Mouse (Mus musculus): Measurements from ENCODE around the gene Lrrfip1. TPM values are rescaled to one million over a fixed set of nuclear protein-coding genes. Genes with fewer than 3 reads are reported as not detected.
A peak's percentile ranks its signal among the peaks of the same experiment; 100 is the strongest.

Lrrfip1 gene
- polyA plus RNA-seq, 1 experiment from 2014 or later: 16.7 TPM

DNA sequence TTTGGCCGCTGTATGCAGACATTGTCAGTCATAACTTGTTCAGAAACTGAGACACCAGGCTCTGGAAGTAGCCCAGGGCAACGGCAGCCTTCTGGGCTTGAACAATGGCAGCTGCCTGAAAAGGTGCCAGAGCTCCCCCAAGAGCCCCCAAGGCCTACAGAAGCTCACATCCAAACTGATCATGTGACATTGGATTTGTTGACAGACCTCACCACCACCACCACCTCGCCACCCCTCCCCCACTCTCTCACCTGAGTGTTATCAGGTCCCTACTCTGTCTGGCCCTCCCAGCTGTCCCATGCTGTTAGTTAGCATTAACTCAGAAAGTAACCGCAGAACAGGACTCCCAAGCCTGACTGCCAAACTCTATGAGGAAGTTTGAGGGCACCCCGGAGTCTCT is 44.7 kb downstream of the Lrrfip1 start:
- Histone ChIP-seq H3K4me3 (replicated peaks) (no peak overlapping the region), H3K27ac (replicated peaks) (no peak overlapping the region; the same call in 1 of the 2 replicates), H3K9me3 (replicated peaks) (no peaks in the 10 kb centered on the region), H3K27me3 (no peaks in the 10 kb centered on the region), H3K9ac (no peak overlapping the region), H3K4me1 (replicated peaks) (peaks cover 25% of the 10 kb centered on the region), H3K36me3 (replicated peaks) (no peaks in the 10 kb centered on the region), H3K4me2 (no peak overlapping the region)
- peak; percentile 41; the same call in 1 of the 2 replicates for ATAC-seq (ENCODE audit: insufficient read depth)
- 45% methylated on average over 5 of the region's 5 CpGs for WGBS (ENCODE audit: insufficient replicate concordance)

DNA sequence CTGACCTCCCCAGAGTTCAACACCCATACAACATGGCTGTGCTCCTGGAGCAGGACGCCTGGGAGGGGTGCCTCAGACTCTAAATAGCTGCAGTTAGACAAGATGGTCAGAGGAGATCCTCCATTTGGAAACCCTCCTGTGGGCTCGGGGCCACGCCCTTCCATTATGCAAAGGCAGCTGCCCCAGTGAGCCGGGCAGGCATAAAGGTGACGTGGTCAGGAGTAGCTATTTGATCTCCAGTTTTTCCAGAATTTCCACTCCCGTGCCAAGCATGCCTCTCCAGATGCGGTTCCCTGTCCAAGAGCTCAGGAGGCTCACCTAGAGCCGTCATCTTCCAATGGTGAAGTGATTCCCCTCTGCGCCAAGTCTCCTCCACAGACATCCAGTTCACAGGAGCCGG is 45.6 kb downstream of the Lrrfip1 start:
- no peak for ATAC-seq (ENCODE audit: insufficient read depth)
- Histone ChIP-seq H3K4me3 (replicated peaks) (no peak overlapping the region), H3K4me2 (no peak overlapping the region), H3K4me1 (replicated peaks) (peaks cover 25% of the 10 kb centered on the region), H3K36me3 (replicated peaks) (no peaks in the 10 kb centered on the region), H3K9me3 (replicated peaks) (no peaks in the 10 kb centered on the region), H3K27ac (replicated peaks) (no peak overlapping the region), H3K27me3 (no peaks in the 10 kb centered on the region), H3K9ac (no peak overlapping the region)
- WGBS (ENCODE audit: insufficient replicate concordance): 71% methylated on average over 10 of the region's 10 CpGs

- Histone ChIP-seq H3K4me1 (replicated peaks) (peaks cover 25% of the 10 kb centered on the region), H3K4me2 (no peak overlapping the region), H3K27ac (replicated peaks) (no peak overlapping the region), H3K9me3 (replicated peaks) (no peaks in the 10 kb centered on the region), H3K9ac (no peak overlapping the region), H3K36me3 (replicated peaks) (no peaks in the 10 kb centered on the region), H3K27me3 (no peaks in the 10 kb centered on the region), H3K4me3 (replicated peaks) (no peak overlapping the region)
- ATAC-seq (ENCODE audit: insufficient read depth): no peak
- WGBS (ENCODE audit: insufficient replicate concordance): 48% methylated on average over 3 of the region's 3 CpGs
Observed at GRCm38 (mm10) chr1:91044648-91045047, 46.1 kb downstream of the Lrrfip1 start.

GRCm38 (mm10) chr1:91046237-91046636 is 47.7 kb downstream of the Lrrfip1 start:
- Histone ChIP-seq H3K4me1 (replicated peaks) (peaks cover 28% of the 10 kb centered on the region), H3K4me3 (replicated peaks) (no peak overlapping the region), H3K27ac (replicated peaks) (no peak overlapping the region)

DNA sequence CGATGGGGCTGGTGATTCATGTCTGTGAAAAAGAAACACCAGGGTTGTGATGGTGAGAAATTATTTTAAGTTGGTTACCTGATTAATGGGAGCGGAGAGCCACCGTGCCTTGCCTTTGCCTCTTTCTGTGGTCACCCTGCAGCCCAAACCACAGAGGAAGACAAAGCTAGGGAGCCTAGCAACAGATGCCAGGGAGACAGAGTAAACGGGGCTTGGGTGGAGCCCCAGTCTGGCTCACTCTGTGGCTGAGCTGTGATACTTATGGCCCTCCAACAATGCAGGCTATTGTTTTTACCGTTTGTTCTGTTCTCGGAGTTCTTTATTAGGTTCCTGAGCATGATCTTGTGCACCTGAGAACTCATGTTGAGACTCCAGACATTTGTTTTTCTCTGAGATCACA is 50.8 kb downstream of the Lrrfip1 start:
- H3K27me3 ChIP-seq: peaks cover 31% of the 10 kb centered on the region
- no peaks in the 10 kb centered on the region for H3K9me3 ChIP-seq (replicated peaks)
- H3K4me3 ChIP-seq (replicated peaks): no peak overlapping the region
- no peak overlapping the region for H3K4me2 ChIP-seq
- 35% methylated on average over 6 of the region's 6 CpGs for WGBS (ENCODE audit: insufficient replicate concordance)
- H3K9ac ChIP-seq: no peak overlapping the region
- H3K36me3 ChIP-seq (replicated peaks): no peaks in the 10 kb centered on the region
- no peak for ATAC-seq (ENCODE audit: insufficient read depth)
- peaks cover 29% of the 10 kb centered on the region for H3K4me1 ChIP-seq (replicated peaks)
- no peak overlapping the region for H3K27ac ChIP-seq (replicated peaks)

More at GRCm38 (mm10) chr1:91046237-91046636, 47.7 kb downstream of the Lrrfip1 start:
- Histone ChIP-seq H3K9me3 (replicated peaks) (no peaks in the 10 kb centered on the region), H3K9ac (no peak overlapping the region), H3K27me3 (peaks cover under 1% of the 10 kb centered on the region; the same call in 1 of the 2 replicates), H3K4me2 (no peak overlapping the region), H3K36me3 (replicated peaks) (no peaks in the 10 kb centered on the region)
- no peak for ATAC-seq (ENCODE audit: insufficient read depth)
- WGBS (ENCODE audit: insufficient replicate concordance): 52% methylated on average over 5 of the region's 5 CpGs

- peaks cover 39% of the 10 kb centered on the region for H3K27me3 ChIP-seq
- no peak overlapping the region for H3K9ac ChIP-seq
- 46% methylated on average over 8 of the region's 8 CpGs for WGBS (ENCODE audit: insufficient replicate concordance)
- H3K27ac ChIP-seq (replicated peaks): no peak overlapping the region
- H3K4me1 ChIP-seq (replicated peaks): peaks cover 40% of the 10 kb centered on the region
- no peaks in the 10 kb centered on the region for H3K9me3 ChIP-seq (replicated peaks)
- H3K4me3 ChIP-seq (replicated peaks): no peak overlapping the region
- H3K36me3 ChIP-seq (replicated peaks): no peaks in the 10 kb centered on the region
- peak overlapping the region; percentile 78; the same call in 1 of the 2 replicates for H3K4me2 ChIP-seq
- ATAC-seq (ENCODE audit: insufficient read depth): no peak
Observed at GRCm38 (mm10) chr1:91051461-91052094, 53.0 kb downstream of the Lrrfip1 start.

GRCm38 (mm10) chr1:91052747-91053181 is 54.2 kb downstream of the Lrrfip1 start:
- peaks cover 51% of the 10 kb centered on the region for H3K4me1 ChIP-seq (replicated peaks)
- peaks cover 39% of the 10 kb centered on the region for H3K27me3 ChIP-seq
- ATAC-seq (ENCODE audit: insufficient read depth): peak; percentile 86
- no peaks in the 10 kb centered on the region for H3K9me3 ChIP-seq (replicated peaks)
- H3K9ac ChIP-seq: no peak overlapping the region; the same call in 1 of the 2 replicates
- no peaks in the 10 kb centered on the region for H3K36me3 ChIP-seq (replicated peaks)
- peak overlapping the region; percentile 58 for H3K4me3 ChIP-seq (replicated peaks)
- peak overlapping the region; percentile 38; the same call in 1 of the 2 replicates for H3K27ac ChIP-seq (replicated peaks)
- under 1% methylated on average over 28 of the region's 28 CpGs for WGBS (ENCODE audit: insufficient replicate concordance)
- peak overlapping the region; percentile 78 for H3K4me2 ChIP-seq

GRCm38 (mm10) chr1:91053218-91054073 is 54.9 kb downstream of the Lrrfip1 start:
- peak overlapping the region; percentile 67 for H3K27ac ChIP-seq (replicated peaks)
- ATAC-seq (ENCODE audit: insufficient read depth): peak; percentile 79
- peak overlapping the region; percentile 51 for H3K9ac ChIP-seq
- H3K4me2 ChIP-seq: peak overlapping the region; percentile 78
- H3K9me3 ChIP-seq (replicated peaks): no peaks in the 10 kb centered on the region
- peaks cover 39% of the 10 kb centered on the region for H3K27me3 ChIP-seq
- peaks cover 58% of the 10 kb centered on the region for H3K4me1 ChIP-seq (replicated peaks)
- no peaks in the 10 kb centered on the region for H3K36me3 ChIP-seq (replicated peaks)
- peak overlapping the region; percentile 58 for H3K4me3 ChIP-seq (replicated peaks)
- under 1% methylated on average over 37 of the region's 41 CpGs for WGBS (ENCODE audit: insufficient replicate concordance)

DNA sequence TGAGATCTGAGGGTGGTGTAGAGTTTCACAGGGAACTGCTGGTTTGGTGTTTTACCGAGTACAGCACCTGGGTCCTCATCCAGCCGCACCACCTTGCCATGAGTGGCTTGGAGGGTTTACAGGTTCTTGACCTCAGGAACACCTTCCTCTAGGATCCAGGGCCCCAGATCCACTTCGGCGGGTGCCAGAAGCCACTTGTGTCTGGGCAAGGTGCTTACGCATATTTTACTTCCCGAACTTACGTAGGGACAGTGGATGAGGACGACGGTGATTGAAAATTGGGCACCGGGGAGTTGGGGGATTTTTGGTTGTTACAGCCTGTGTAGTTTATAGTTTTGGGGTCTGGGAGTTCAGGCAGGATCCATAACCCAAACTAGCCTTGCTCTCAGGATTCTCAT is 55.5 kb downstream of the Lrrfip1 start:
- Histone ChIP-seq H3K27me3 (peaks cover 39% of the 10 kb centered on the region), H3K9me3 (replicated peaks) (no peaks in the 10 kb centered on the region), H3K4me1 (replicated peaks) (peaks cover 61% of the 10 kb centered on the region), H3K9ac (peak overlapping the region; percentile 51), H3K4me2 (peak overlapping the region; percentile 78), H3K4me3 (replicated peaks) (peak overlapping the region; percentile 58), H3K27ac (replicated peaks) (peak overlapping the region; percentile 67), H3K36me3 (replicated peaks) (no peaks in the 10 kb centered on the region)
- ATAC-seq (ENCODE audit: insufficient read depth): no peak
- 6% methylated on average over 10 of the region's 10 CpGs for WGBS (ENCODE audit: insufficient replicate concordance)

- 30% methylated on average over 3 of the region's 3 CpGs for WGBS (ENCODE audit: insufficient replicate concordance)
- no peak for ATAC-seq (ENCODE audit: insufficient read depth)
- peak overlapping the region; percentile 58 for H3K4me3 ChIP-seq (replicated peaks)
- H3K36me3 ChIP-seq (replicated peaks): no peaks in the 10 kb centered on the region
- peak overlapping the region; percentile 51; the same call in 1 of the 2 replicates for H3K9ac ChIP-seq
- peak overlapping the region; percentile 78 for H3K4me2 ChIP-seq
- H3K27ac ChIP-seq (replicated peaks): peak overlapping the region; percentile 67
- H3K27me3 ChIP-seq: peaks cover 39% of the 10 kb centered on the region
- peaks cover 68% of the 10 kb centered on the region for H3K4me1 ChIP-seq (replicated peaks)
- H3K9me3 ChIP-seq (replicated peaks): no peaks in the 10 kb centered on the region
Observed at GRCm38 (mm10) chr1:91054815-91055214, 56.3 kb downstream of the Lrrfip1 start.

- no peak overlapping the region for H3K9ac ChIP-seq
- H3K4me2 ChIP-seq: peak overlapping the region; percentile 78
- WGBS (ENCODE audit: insufficient replicate concordance): 44% methylated on average over 9 of the region's 9 CpGs
- H3K9me3 ChIP-seq (replicated peaks): no peaks in the 10 kb centered on the region
- H3K27ac ChIP-seq (replicated peaks): peak overlapping the region; percentile 80; the same call in 1 of the 2 replicates
- H3K4me3 ChIP-seq (replicated peaks): 0 out of 2 replicates have a peak overlapping the region, but pooled peaks have one; percentile 4
- peaks cover 39% of the 10 kb centered on the region for H3K27me3 ChIP-seq
- peaks cover 73% of the 10 kb centered on the region for H3K4me1 ChIP-seq (replicated peaks)
- no peak for ATAC-seq (ENCODE audit: insufficient read depth)
- no peaks in the 10 kb centered on the region for H3K36me3 ChIP-seq (replicated peaks)
Observed at GRCm38 (mm10) chr1:91055744-91056143, 57.2 kb downstream of the Lrrfip1 start.
